Mouse (Mus musculus) cerebellum, postnatal 10 days (tissue): Measurements from ENCODE around the gene Shisa2.
A peak's percentile ranks its signal among the peaks of the same experiment; 100 is the strongest.
"Not testable (repeated sequence)": the region's sequence is repeated elsewhere in the genome, so short reads cannot be mapped to it uniquely, and the experiment has no call there.

ENCODE experiments used
- DNase-seq, 2 experiments: peaks; one replicate each; pipeline ENCODE4 v3.0.0; 2021; ENCODE audit warnings: mixed read lengths in 2 of 2

The Shisa2 gene

DNA sequence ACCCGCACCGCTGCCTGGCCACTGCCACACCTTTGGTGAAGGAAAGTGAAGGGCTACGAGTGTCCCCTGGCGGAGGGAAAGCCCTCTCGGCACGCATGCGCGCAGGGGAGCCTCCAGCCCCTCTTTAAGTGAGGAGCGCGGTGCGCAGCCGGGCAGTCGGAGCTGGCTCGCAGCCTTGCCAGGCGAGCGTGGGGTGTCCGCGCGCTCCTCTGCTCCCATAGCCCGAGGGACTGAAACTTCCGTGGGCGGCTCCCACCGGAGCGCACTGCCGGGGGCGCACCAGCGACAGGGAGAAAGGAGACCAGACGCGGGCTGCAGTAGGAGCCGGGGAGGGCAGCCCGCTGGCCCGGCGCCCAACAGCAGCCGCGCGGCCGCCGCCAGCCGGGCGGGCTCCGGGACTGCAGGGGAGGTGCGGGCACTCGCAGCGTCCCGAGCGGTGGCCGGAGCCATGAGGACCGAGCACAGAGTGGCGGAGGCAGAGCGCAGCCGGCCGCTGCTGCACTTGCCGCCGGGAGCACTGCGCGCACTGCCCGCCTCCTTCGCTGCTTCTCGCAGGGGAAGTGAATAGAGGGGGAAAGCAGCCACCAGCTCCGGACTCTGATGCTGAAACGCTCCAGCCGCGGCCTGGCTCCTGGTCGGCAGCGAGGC is at the start of gene Shisa2:
TSS of gene Shisa2 (plus strand) at position 151 of the 648 bp plus-strand sequence.
- DNase-seq = peak; percentile 82 to 89

DNA sequence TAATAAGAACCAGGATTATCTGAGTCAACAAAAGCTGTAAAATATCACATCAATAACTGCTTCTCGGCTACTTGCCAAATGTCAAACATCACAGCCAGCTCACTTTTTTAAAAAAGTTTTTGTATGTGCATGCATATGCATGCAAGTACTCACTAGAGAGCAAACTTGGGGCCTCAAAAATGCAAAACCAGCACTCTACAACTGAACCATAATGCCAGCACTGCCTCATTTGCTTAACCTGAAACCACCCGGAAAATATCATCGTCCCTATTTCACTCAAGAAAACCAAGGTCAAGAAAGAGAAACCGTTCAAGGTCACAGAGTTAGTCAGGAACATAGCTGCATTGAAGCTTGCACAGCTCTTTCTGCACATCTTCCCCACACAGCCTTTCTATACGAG is 48.7 kb upstream of the Shisa2 start:
- DNase-seq = no peak

- DNase-seq = peak in 1 of 2 experiments; percentile 11
Observed at GRCm38 (mm10) chr14:59590614-59591013, 34.5 kb upstream of the Shisa2 start.

DNA sequence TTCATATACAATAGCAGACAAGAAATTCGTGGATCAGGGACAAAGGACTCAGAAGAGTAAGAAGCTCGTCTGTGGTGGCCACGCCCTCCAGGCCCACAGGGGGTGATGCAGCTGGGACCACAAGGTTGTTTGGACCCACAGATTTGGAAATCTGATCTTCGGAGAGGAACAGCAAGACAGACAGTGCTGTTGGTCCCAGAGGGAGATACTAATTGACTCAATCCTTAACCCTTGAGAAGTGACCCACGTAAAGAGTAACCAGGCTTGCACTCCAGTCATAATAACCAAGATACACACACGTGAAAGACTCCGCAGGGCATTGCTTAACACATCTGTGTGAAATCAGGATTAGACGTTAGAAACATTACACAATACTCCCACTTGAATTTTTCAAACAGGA is 33.2 kb upstream of the Shisa2 start:
- DNase-seq = no peak

DNA sequence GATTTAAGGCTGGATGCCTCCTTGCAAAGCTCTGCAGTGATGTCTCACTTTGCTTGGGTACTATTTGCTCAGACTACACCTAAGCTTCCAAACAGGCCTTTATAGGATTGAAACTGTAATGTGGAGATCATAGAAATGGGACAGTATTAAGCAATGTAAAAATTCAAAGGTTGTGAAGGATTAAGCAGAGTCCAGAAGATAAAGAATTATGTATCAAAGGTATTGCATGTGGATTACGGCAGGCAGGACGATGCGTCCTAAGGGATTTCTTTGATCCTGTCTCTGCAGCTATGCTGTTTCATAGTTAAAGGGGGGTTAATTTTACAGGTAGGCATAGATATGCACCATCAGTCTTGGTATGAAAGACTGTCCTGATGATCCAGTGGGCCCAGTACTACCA is 32.5 kb upstream of the Shisa2 start:
- no peak for DNase-seq

DNA sequence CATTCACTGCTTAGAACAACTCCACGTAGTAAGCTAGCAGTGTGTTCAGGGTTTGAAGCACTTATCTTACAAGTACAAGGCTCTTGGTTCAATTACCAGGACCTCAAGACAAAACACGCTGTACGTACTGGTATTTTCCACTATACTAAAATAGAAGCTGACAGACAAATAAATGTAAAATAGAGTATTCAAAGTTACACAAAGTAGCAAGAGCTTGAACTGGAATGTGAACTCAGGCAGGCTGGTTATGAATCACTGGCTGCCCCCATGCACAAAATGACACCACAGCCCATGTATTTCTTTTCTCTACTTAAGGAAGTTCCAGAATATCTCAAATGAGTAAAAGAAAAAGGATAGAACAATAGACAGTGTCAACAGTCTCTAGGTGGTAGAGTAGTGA is 30.1 kb upstream of the Shisa2 start:
- DNase-seq = no peak

- peak; percentile 98 to 99 for DNase-seq
Observed at GRCm38 (mm10) chr14:59597398-59598259, 27.5 kb upstream of the Shisa2 start, which contains the start of gene Cdadc1. TSS of gene Cdadc1 (minus strand) at chr14:59597959.

- no peak for DNase-seq
Observed at GRCm38 (mm10) chr14:59598260-59598627, 26.9 kb upstream of the Shisa2 start.

DNA sequence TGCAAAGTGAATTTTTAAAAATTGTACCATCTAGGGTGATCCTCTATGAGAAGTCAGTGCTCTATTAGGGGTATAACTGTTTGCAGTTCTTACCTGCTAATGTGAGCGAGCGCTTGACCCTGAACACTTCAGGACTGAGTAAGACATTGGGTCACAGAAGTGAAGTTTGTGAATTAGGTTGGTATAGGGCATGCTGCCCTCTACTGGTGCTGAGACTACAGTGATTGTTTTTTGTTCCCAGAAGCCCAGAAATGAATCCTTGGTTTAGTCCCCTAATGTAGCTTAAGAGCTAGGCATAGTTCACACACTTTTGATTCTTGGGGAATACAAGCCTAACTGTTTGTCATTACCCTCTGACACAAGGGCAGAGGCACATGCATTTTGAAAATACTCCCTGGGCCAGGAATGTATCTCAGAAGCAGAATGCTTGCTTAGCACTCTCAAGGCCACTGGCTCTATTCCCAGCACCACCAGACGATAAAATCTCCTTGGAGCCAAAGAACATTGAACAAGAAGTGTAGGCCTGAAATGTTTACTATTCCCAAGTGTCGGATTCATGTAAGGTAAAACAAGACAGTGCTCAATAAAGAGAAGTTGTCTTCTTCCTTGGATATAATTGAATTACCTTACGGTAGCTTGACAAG is 21.0 kb upstream of the Shisa2 start:
- peak; percentile 47 to 52 for DNase-seq

- DNase-seq = peak; percentile 87 to 92
Observed at GRCm38 (mm10) chr14:59605671-59606353, 19.3 kb upstream of the Shisa2 start.

DNA sequence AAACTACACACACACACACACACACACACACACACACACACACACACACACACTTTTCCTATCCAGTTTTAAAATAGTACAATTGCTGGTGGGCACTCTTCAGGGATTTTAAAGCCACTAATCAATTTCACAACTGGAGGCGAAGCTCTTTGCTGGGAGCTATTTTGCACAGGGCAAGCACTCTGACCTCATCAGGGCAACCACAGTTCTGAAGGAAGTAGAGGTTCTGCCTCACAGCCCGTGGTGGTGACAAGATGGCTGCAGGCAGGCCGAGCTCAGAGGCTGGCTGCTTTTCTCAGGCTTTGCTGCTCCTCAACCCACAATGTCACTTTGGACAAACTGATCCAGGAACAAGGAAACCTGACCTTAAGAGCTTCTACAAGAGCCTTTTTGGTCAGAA is 18.1 kb upstream of the Shisa2 start:
- DNase-seq = no peak

GRCm38 (mm10) chr14:59612920-59613625 is 12.0 kb upstream of the Shisa2 start:
- peak; percentile 88 to 90 for DNase-seq

GRCm38 (mm10) chr14:59614149-59614548 is 11.0 kb upstream of the Shisa2 start:
- DNase-seq = not testable (repeated sequence)

DNA sequence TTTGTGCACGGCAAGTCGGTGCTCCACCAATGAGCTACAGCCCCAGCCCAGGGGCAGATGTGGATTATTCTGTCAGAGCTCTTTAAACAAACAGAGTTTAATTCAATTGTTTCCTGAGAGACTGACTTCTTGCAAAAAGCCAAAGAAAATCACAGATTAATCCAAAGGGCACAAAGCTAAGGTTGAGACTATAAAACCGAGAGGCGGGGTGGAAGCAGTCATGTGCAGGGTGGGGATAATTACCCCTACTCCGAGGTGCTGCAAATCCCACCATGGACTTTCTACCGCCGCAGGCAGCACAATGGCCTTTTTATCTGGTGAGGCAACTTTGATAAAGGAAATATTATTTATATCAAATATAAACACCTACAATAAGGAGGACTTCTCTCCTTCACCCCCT is 8.3 kb upstream of the Shisa2 start:
- no peak for DNase-seq

- no peak for DNase-seq
Observed at GRCm38 (mm10) chr14:59624326-59624885, 702 bp upstream of the Shisa2 start.

DNA sequence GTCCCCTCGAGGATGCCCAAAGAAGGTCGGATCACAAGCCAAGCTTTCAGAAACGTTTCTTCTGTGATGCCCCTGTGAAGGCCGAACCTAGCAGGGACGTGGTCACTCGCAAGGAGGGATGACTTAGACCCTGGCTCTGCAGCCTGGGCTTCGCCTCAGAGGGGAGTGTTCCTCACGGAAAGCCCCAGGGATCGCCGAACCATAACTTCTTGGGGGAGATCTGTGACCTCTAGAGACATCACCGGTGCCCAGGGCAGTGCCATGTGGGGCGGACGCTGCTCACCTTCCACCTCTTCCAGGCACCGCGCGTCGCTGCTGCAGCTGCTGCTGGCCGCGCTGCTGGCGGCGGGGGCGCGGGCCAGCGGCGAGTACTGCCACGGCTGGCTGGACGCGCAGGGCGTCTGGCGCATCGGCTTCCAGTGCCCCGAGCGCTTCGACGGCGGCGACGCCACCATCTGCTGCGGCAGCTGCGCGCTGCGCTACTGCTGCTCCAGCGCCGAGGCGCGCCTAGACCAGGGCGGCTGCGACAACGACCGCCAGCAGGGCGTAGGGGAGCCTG is 777 bp downstream of the Shisa2 start:
- DNase-seq = peak; percentile 77 to 85

GRCm38 (mm10) chr14:59626711-59627110 is 1.6 kb downstream of the Shisa2 start:
- DNase-seq = peak; percentile 52 to 53

GRCm38 (mm10) chr14:59627142-59627680 is 2.1 kb downstream of the Shisa2 start:
- peak; percentile 28 to 32 for DNase-seq

DNA sequence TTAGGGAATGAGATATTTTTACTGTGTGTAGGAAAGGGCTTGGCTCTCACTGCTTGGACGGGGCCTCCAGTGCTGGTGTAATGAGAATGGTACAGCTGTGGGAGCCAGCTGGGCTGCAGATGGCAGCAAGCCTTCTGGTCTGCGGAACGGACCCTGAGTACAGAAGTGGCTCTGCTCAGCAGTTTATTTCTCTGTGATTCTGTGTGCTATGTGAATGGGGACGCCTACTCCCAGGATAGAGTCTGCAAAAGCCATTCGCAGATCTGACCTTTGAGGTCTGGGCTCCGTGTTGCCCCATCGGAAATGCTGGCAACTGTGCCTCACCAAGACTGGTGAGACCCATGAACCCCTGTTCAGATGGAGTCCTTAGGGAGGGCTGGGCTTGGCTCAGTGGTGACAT is 2.7 kb downstream of the Shisa2 start:
- DNase-seq = peak; percentile 37 to 56

GRCm38 (mm10) chr14:59629308-59629707 is 4.2 kb downstream of the Shisa2 start:
- peak; percentile 23 to 33 for DNase-seq

DNA sequence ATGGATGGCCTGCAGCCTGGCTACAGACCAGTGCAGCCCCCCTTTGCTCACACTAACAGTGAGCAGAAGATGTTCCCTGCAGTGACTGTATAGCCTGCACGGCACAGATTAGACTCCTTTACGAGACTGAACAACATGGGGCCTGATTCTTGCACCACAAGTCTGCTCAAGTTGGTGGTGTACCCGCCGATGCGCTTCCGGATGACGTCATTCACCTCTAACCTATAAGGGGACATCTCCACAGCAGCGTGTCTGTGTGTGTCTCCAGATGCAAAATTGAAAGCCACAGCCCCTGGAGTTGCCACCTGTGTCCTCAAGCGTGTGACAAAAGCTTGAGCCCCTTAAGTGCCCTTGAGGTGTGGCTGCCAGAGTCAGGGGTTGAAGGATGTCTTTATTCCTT is 5.0 kb downstream of the Shisa2 start:
- no peak for DNase-seq
